In genomic region chr8:87470834-87471602, GRCm38 (mm10) we compare ENCODE assay signal across 9 mouse cellular contexts. TPM values are rescaled to one million over a fixed set of nuclear protein-coding genes. Genes with fewer than 3 reads are reported as not detected.
DNase-seq lines count a peak whose midpoint lies in the region; ATAC-seq and TF ChIP-seq lines count a peak whose summit lies in the region.
"Had no signal": no experiment of that assay in that cellular context is flagged by ENCODE, and none has a peak within 500 bp of the region (broad histone marks: within the 10 kb centered on the region; RNA-seq: fewer than 3 reads in every experiment).

No protein-coding gene starts in this region.

- H3K9me3 ChIP-seq in kidney, embryonic 14.5 days (ENCODE audit: control insufficient read depth, low read length), result no peaks in the 10 kb centered on the region
- H3K9me3 ChIP-seq in hindbrain, embryonic 11.5 days (ENCODE audit: control insufficient read depth, low read length), result no peaks in the 10 kb centered on the region
- no peaks in the 10 kb centered on the region for H3K9me3 ChIP-seq in neural tube, embryonic 12.5 days

- peak overlapping the region; percentile 17; the same call in 1 of the 2 replicates for H3K4me3 ChIP-seq in kidney, embryonic 14.5 days (ENCODE audit: low read length)
- peak overlapping the region; percentile 50 for H3K4me3 ChIP-seq in cortical plate, adult 2 months (ENCODE audit: insufficient read depth, low read length)
- H3K4me3 ChIP-seq in hindbrain, embryonic 11.5 days (ENCODE audit: low read depth, low read length), result peak overlapping the region; percentile 59
- peak overlapping the region; percentile 58 for H3K4me3 ChIP-seq in neural tube, embryonic 12.5 days

- no peak overlapping the region for H3K27ac ChIP-seq in kidney, embryonic 14.5 days (ENCODE audit: low read depth, low read length)
- no peak overlapping the region for H3K27ac ChIP-seq in cortical plate, adult 2 months (ENCODE audit: insufficient read depth, low read length)
- H3K27ac ChIP-seq in hindbrain, embryonic 11.5 days (ENCODE audit: low read depth, low read length), result no peak overlapping the region
- no peak overlapping the region for H3K27ac ChIP-seq in neural tube, embryonic 12.5 days

- H3K36me3 ChIP-seq in kidney, embryonic 14.5 days (ENCODE audit: control insufficient read depth, insufficient read depth, low read length), result no peaks in the 10 kb centered on the region
- no peaks in the 10 kb centered on the region for H3K36me3 ChIP-seq in hindbrain, embryonic 11.5 days (ENCODE audit: control insufficient read depth, insufficient read depth, low read length)
- H3K36me3 ChIP-seq in neural tube, embryonic 12.5 days, result no peaks in the 10 kb centered on the region

- TF ChIP-seq POLR2A in cortical plate, adult 2 months (IDR thresholded peaks at IDR 0.05; ENCODE audit: extremely low read depth, insufficient read depth, low read length), result no peak

- no peak overlapping the region for H3K9ac ChIP-seq in kidney, embryonic 14.5 days (ENCODE audit: low read depth, low read length)
- peak overlapping the region; percentile 71 for H3K9ac ChIP-seq in hindbrain, embryonic 11.5 days (ENCODE audit: low read depth, low read length)
- H3K9ac ChIP-seq in neural tube, embryonic 12.5 days, result peak overlapping the region; percentile 70

- TF ChIP-seq CTCF in cortical plate, adult 2 months (IDR thresholded peaks at IDR 0.05; ENCODE audit: extremely low read depth, insufficient read depth, low read length), result no peak

- ATAC-seq in kidney, embryonic 14.5 days (ENCODE audit: low FRiP score, low TSS enrichment), result no peak
- no peak for ATAC-seq in hindbrain, embryonic 11.5 days (ENCODE audit: low FRiP score)
- ATAC-seq in neural tube, embryonic 12.5 days (ENCODE audit: low FRiP score, low read depth), result no peak

- H3K27me3 ChIP-seq in kidney, embryonic 14.5 days (ENCODE audit: control insufficient read depth, insufficient read depth, low read length), result peaks cover 96% of the 10 kb centered on the region
- H3K27me3 ChIP-seq in hindbrain, embryonic 11.5 days (ENCODE audit: control insufficient read depth, insufficient read depth, low read length), result peaks cover 58% of the 10 kb centered on the region
- H3K27me3 ChIP-seq in neural tube, embryonic 12.5 days (replicated peaks), result peaks cover 83% of the 10 kb centered on the region

- no peak for DNase-seq in kidney, adult 18-20 months
- peak; percentile 62 for DNase-seq in hindbrain, embryonic 11.5 days (ENCODE audit: low spot score)
- no peak for DNase-seq in adrenal gland, postnatal 25 days
- DNase-seq in kidney, postnatal 14 days, result no peak
- DNase-seq in layer of hippocampus, postnatal 10 days (ENCODE audit: low spot score in 2 of 2), result no peak

- WGBS in kidney, embryonic 14.5 days, result 2% methylated on average over 32 of the region's 32 CpGs
- under 1% methylated on average over 32 of the region's 32 CpGs for WGBS in hindbrain, embryonic 11.5 days
- under 1% methylated on average over 32 of the region's 32 CpGs for WGBS in neural tube, embryonic 12.5 days

- peak overlapping the region; percentile 22; the same call in 1 of the 2 replicates for H3K4me2 ChIP-seq in kidney, embryonic 14.5 days (replicated peaks; ENCODE audit: low read depth, low read length)
- H3K4me2 ChIP-seq in hindbrain, embryonic 11.5 days (replicated peaks; ENCODE audit: low read depth, low read length), result peak overlapping the region; percentile 94
- peak overlapping the region; percentile 95 for H3K4me2 ChIP-seq in neural tube, embryonic 12.5 days (replicated peaks)

- peaks cover 28% of the 10 kb centered on the region; the same call in 1 of the 2 replicates for H3K4me1 ChIP-seq in kidney, embryonic 14.5 days (ENCODE audit: control insufficient read depth, insufficient read depth, low read length)
- no peaks in the 10 kb centered on the region for H3K4me1 ChIP-seq in cortical plate, adult 2 months (ENCODE audit: control insufficient read depth, insufficient read depth, low read length)
- peaks cover 13% of the 10 kb centered on the region; the same call in 1 of the 2 replicates for H3K4me1 ChIP-seq in hindbrain, embryonic 11.5 days (replicated peaks; ENCODE audit: control insufficient read depth, insufficient read depth, low read length)
- H3K4me1 ChIP-seq in neural tube, embryonic 12.5 days, result peaks cover 42% of the 10 kb centered on the region

RNA-seq across cellular contexts. Expression of gene Cbln1, which starts 1.4 kb away (rescaled TPM):
- 0.19 TPM in 1 of 2 replicates, not detected in the other for polyA plus RNA-seq in kidney, embryonic 14.5 days (2014; fragmentation: Nextera tagmentation; extraction: Ambion mirVana)
- 9.9 and 13.0 TPM in 2 replicates for polyA plus RNA-seq in cortical plate, adult 2 months (2012; rRNA removed)
- 14.6 and 16.2 TPM in 2 replicates for polyA plus RNA-seq in hindbrain, embryonic 11.5 days (2014; fragmentation: Nextera tagmentation; extraction: Ambion mirVana)
- 14.1 and 14.7 TPM in 2 replicates for polyA plus RNA-seq in neural tube, embryonic 12.5 days (2016; fragmentation: Nextera tagmentation; extraction: Ambion mirVana)
- total RNA-seq in adrenal gland, postnatal 25 days (2021), result 1.2 and 1.3 TPM in 2 replicates
- total RNA-seq in layer of hippocampus, postnatal 10 days (2021), result 10 to 100 TPM; 15.0 to 20.9 TPM
- total RNA-seq: neutrophil, adult 5-6 weeks had no signal

Comparison
In these comparisons a context has a peak if more than half of its experiments do, and no peak if none do; other contexts are left out.
1. H3K4me2 ChIP-seq: peak in every context shown above with its lines; median percentile 95 in neural tube, embryonic 12.5 days; 94 in hindbrain, embryonic 11.5 days; 22 in kidney, embryonic 14.5 days.